Mouse (Mus musculus) midbrain, postnatal 0 days (tissue): Measurements from ENCODE around the gene Zcchc10. TPM values are rescaled to one million over a fixed set of nuclear protein-coding genes. Genes with fewer than 3 reads are reported as not detected.
"Not testable (repeated sequence)": the region's sequence is repeated elsewhere in the genome, so short reads cannot be mapped to it uniquely, and the experiment has no call there.

Source experiments
- ATAC-seq: fragments of 200-750 bp; cut with Nextera tagmentation; 2 replicates; pipeline ENCODE4 v1.8.0; 2017; ENCODE audit warnings: moderate number of reproducible peaks, mild to moderate bottlenecking, moderate TSS enrichment, moderate library complexity; ENCODE audit not compliant: low FRiP score
- DNase-seq: peaks from one replicate; pipeline ENCODE4 v3.0.0-alpha.2; 2015; ENCODE audit warnings: low spot score
- H3K27ac ChIP-seq: fragments of 300-500 bp; sonication (generic); 2 replicates; pipeline ENCODE4 v1.5.1; 2014; ENCODE audit warnings: low read depth, mild to moderate bottlenecking, low read length, mixed read lengths
- H3K27me3 ChIP-seq: fragments of 300-500 bp; sonication (generic); 2 replicates; pipeline ENCODE4 v1.6.1; 2014; ENCODE audit warnings: low read length, control low read depth, mixed read lengths; ENCODE audit not compliant: insufficient read depth
- H3K36me3 ChIP-seq: fragments of 300-500 bp; sonication (generic); 2 replicates; pipeline ENCODE4 v1.6.1; 2014; ENCODE audit warnings: low read length, control low read depth, mixed read lengths; ENCODE audit not compliant: insufficient read depth
- H3K4me1 ChIP-seq: fragments of 300-500 bp; sonication (generic); 2 replicates; pipeline ENCODE4 v1.6.1; 2014; ENCODE audit warnings: mild to moderate bottlenecking, control low read depth, antibody characterized with exemption, low read length, mixed read lengths; ENCODE audit not compliant: insufficient read depth
- H3K4me2 ChIP-seq: fragments of 300-500 bp; sonication (generic); 2 replicates; pipeline ENCODE4 v1.6.1; 2014; ENCODE audit warnings: low read depth, mild to moderate bottlenecking, low read length, mixed read lengths; ENCODE audit not compliant: poor library complexity, severe bottlenecking
- H3K4me3 ChIP-seq: fragments of 300-500 bp; sonication (generic); 2 replicates; pipeline ENCODE4 v1.5.1; 2014; ENCODE audit warnings: low read depth, mild to moderate bottlenecking, low read length, moderate library complexity
- H3K9ac ChIP-seq: fragments of 300-500 bp; sonication (generic); replicated peaks from 2 replicates; pipeline ENCODE4 v1.6.1; 2014; ENCODE audit warnings: mild to moderate bottlenecking, low read length, moderate library complexity, mixed read lengths; ENCODE audit not compliant: poor library complexity, severe bottlenecking
- H3K9me3 ChIP-seq: fragments of 300-500 bp; sonication (generic); 2 replicates; pipeline ENCODE4 v1.6.1; 2016; ENCODE audit warnings: low read length, control low read depth
- CTCF ChIP-seq: IDR thresholded peaks from 2 replicates; pipeline ENCODE4 v1.5.1; 2016; ENCODE audit warnings: antibody characterized with exemption, mild to moderate bottlenecking
- WGBS: fragments of 180-500 bp; shearing (Covaris S2); extraction: QIAGEN DNeasy Blood & Tissue Kit; methylation state at CpG from one replicate; pipeline ENCODE4 v1.1.7; 2014; 5-methylcytosine and 5-hydroxymethylcytosine counted together
- polyA plus RNA-seq: library from polyadenylated mRNA; unstranded; fragments of >200 nt; fragmentation: Nextera tagmentation; extraction: Ambion mirVana; gene quantifications from 2 replicates; pipeline ENCODE4 v1.2.1, GENCODE M21; 2015
- total RNA-seq: library from RNA; depleted of rRNA; stranded (reverse); fragments of >200 nt; gene quantifications from 2 replicates; pipeline ENCODE4 v1.2.3, GENCODE M21; 2014; rRNA removed

Gene Zcchc10
- total RNA-seq (0.11 and 0.76 TPM in 2 replicates), polyA plus RNA-seq (16.3 and 17.4 TPM in 2 replicates)

DNA sequence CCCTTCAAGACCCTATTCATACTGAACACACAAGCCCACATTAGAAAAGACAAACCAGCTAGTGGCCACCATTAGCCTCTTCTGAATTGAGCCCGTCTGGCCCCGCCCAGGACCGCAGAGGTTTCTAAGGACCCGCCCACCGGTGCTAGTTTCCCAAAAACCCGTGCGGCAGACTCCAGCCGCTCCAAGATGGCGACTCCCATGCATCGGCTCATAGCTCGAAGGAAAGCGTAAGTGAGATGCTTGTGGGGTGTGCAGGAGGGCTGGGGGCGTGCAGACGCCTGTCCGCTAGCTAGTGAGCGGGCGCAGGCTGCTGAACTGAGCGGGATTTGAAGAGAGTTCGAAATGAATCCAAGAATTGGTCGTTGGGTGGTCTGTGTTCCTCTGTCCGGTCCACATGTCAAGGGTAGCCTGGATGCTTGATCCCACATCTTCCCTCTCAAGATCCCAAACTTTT is at the start of gene Zcchc10:
Zcchc10 (plus strand) TSS at position 168 of the 457 bp plus-strand sequence.
- H3K9ac ChIP-seq = peak within 1 kb of the TSS; percentile 54

DNA sequence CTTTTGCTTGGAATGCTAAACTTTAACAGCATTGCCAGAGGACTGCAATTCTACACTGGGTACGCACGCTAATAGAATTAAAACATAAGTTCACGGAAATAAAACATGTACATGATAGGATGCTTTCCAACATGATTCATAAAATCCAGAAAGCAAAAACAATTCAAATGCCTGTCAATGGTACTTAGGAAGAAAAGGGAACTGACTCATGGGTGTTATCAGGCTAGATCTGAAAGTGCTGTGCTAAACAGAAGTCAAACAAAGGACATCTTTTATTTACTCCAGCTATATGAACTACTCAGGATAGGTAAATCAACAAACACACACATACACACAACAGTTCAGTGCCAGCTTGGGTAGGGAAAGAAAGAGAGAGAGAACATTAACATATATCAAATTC is 49.1 kb upstream of the Zcchc10 start:
- 91% methylated on average over 3 of the region's 3 CpGs for WGBS
- H3K9ac ChIP-seq = no peak overlapping the region

More for the DNA sequence above, at the start of gene Zcchc10:
- ATAC-seq = peak; percentile 85
- WGBS = 1% methylated on average over 21 of the region's 21 CpGs
- H3K4me1 ChIP-seq = no peaks in the 10 kb centered on the region; the same call in 1 of the 2 replicates
- peak within 1 kb of the TSS; percentile 48 for H3K4me3 ChIP-seq
- no peak for TF ChIP-seq CTCF
- H3K27ac ChIP-seq = peak within 1 kb of the TSS; percentile 52
- peaks cover 13% of the 10 kb centered on the region for H3K36me3 ChIP-seq
- DNase-seq = peak; percentile 94
- H3K9me3 ChIP-seq = no peaks in the 10 kb centered on the region
- no peaks in the 10 kb centered on the region for H3K27me3 ChIP-seq
- peak within 1 kb of the TSS; percentile 45 for H3K4me2 ChIP-seq

DNA sequence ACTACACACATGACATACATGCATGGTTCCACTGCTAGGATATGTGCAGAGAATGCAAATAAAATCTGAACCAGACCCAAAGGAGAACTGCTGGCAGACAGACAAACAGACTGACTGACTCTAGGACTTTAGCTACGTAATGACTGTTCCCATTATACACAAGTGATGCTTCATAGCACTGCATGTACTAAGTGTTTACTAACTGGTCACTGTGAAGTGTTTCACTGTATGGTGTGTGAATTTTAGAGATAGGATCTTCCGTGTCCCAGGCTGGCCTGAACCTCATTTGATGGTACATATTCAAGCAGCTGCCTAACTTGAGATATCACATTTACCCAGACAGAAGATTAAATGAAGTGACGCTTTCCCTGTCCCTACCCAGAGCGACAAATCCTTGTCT is 46.1 kb upstream of the Zcchc10 start:
- Histone ChIP-seq H3K27ac (no peak overlapping the region), H3K36me3 (peaks cover 43% of the 10 kb centered on the region), H3K4me1 (no peaks in the 10 kb centered on the region), H3K9ac (no peak overlapping the region), H3K27me3 (no peaks in the 10 kb centered on the region), H3K4me3 (no peak overlapping the region), H3K9me3 (no peaks in the 10 kb centered on the region), H3K4me2 (no peak overlapping the region)
- ATAC-seq (no peak), DNase-seq (no peak)
- whole genome bisulfite sequencing = 88% methylated on average over 4 of the region's 4 CpGs
- no peak for TF ChIP-seq CTCF

More for the DNA sequence above, 49.1 kb upstream of the Zcchc10 start:
- no peak overlapping the region for H3K27ac ChIP-seq
- no peak for ATAC-seq
- no peak for DNase-seq
- no peak overlapping the region for H3K4me3 ChIP-seq
- H3K4me2 ChIP-seq = no peak overlapping the region
- H3K36me3 ChIP-seq = peaks cover 40% of the 10 kb centered on the region
- no peaks in the 10 kb centered on the region for H3K9me3 ChIP-seq
- H3K27me3 ChIP-seq = no peaks in the 10 kb centered on the region
- TF ChIP-seq CTCF = no peak
- no peaks in the 10 kb centered on the region for H3K4me1 ChIP-seq

DNA sequence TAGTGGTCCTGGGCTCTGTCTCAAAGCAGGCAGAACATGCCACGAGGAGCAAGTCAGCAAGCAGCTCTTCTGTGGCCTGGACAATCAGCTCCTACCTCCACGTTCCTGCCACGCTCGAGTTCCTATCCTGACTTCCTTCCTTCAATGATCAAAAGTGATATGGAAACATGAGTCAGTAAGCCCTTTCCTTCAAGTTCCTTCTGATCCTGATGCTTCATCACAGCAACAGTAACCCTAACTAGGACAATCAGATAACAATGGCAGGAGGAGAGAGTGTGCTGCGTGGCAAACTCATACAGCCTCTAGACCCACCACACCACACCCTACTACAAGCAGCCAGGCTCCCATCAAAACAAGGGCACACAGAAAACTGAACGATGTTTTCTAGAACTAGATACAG is 38.6 kb upstream of the Zcchc10 start:
- 89% methylated on average over 6 of the region's 6 CpGs for WGBS
- Histone ChIP-seq H3K27me3 (no peaks in the 10 kb centered on the region), H3K27ac (no peak overlapping the region), H3K36me3 (peaks cover 69% of the 10 kb centered on the region), H3K9ac (no peak overlapping the region), H3K4me1 (no peaks in the 10 kb centered on the region), H3K4me2 (no peak overlapping the region), H3K4me3 (no peak overlapping the region), H3K9me3 (no peaks in the 10 kb centered on the region)
- DNase-seq = no peak
- no peak for ATAC-seq
- no peak for TF ChIP-seq CTCF

DNA sequence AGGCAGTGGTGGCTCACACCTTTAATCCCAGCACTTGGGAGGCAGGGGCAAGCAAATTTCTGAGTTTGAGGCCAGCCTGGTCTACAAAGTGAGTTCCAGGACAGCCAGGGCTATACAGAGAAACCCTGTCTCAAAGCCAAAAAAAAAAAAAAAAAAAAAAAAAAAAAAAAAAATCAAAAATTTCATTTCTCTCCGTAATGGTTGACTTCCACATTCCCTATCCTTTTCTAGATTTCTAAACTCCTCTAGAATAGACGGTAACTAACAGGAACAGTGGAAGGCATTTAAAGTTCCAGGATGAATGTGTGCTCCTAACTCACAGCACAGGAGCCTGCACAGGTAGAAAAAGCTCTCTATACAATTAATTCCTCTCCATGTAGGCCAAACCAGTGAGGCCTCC is 34.3 kb upstream of the Zcchc10 start:
- 93% methylated on average over 2 of the region's 2 CpGs for WGBS
- H3K4me3 ChIP-seq, H3K4me1 ChIP-seq, H3K27ac ChIP-seq, H3K9ac ChIP-seq, H3K4me2 ChIP-seq, H3K9me3 ChIP-seq, H3K27me3 ChIP-seq, ATAC-seq, DNase-seq: not testable (repeated sequence)
- peaks cover 38% of the 10 kb centered on the region for H3K36me3 ChIP-seq

DNA sequence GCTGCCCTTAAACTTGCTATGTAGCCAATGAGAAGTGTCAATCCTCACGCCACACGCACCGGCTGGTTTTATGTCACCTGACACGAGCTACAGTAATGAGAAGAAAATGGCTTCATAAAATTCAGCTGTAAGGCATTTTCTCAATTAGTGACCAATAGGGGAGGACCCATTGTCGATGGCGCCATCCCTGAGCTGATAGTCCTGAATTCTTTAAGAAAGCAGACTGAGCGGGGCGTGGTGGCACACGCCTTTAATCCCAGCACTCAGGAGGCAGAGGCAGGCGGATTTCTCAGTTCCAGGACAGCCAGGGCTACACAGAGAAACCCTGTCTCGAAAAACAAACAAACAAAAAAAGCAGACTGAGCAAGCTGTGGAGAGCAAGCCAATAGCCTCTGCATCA is 33.6 kb upstream of the Zcchc10 start:
- no peak overlapping the region for H3K27ac ChIP-seq
- no peaks in the 10 kb centered on the region for H3K27me3 ChIP-seq
- H3K36me3 ChIP-seq = peaks cover 34% of the 10 kb centered on the region
- H3K9me3 ChIP-seq = no peaks in the 10 kb centered on the region
- no peak overlapping the region for H3K4me3 ChIP-seq
- no peak overlapping the region for H3K4me2 ChIP-seq
- DNase-seq = no peak
- WGBS = 94% methylated on average over 11 of the region's 11 CpGs
- no peak for ATAC-seq
- TF ChIP-seq CTCF = no peak
- H3K4me1 ChIP-seq = no peaks in the 10 kb centered on the region
- no peak overlapping the region for H3K9ac ChIP-seq
